Mouse (Mus musculus): ENCODE data around the gene Klhl23. TPM values are rescaled to one million over a fixed set of nuclear protein-coding genes. Genes with fewer than 3 reads are reported as not detected.
A peak's percentile ranks its signal among the peaks of the same experiment; 100 is the strongest.

Gene Klhl23
- total and polyA plus RNA-seq, 2 experiments from 2014 or later = 43.0 to 129 TPM

DNA sequence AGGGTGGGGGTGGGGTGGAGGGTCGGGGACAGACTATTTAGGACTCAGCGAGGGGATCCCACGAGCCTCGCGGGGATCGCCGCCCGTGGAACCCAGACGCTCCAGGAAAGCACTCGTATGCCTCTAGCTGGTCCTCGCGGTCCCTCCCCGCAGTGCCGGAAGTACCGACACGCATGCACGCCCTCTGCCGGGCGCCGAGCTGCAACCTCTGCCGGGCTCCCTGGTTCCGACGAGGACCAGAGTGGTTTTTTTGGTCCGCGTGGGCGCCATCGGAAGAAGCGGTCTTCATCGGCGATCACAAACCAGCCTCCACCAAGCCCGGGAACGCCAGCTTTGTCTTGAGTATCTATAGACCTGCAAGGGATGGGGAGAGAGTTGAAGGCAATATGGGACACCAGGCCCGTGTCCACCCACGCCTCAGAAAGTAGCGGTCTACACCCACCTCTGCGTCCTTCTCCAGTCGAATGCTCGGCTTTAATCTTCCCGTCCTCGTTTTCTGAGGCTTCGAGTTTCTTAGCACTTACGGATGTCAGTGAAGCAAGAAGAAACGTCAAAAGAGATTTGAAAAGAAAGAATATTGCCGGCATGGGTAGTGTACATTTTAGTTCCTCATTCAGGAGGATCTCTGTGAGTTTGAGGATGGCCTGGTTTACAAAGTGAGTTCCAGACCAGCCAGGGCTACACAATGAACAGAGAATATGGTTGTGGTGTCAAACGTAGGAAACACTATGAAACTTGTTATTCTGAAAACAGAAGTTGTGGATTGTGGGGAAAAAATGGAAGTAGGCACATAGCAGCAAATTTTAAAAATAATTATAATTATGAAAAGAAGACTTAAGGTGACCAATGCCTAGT, 63.9 kb downstream of the Klhl23 start, which contains the start of gene Mettl5:
Gene Mettl5 (minus strand): TSS at position 165 of the 855 bp plus-strand sequence.
- Histone ChIP-seq H3K4me2 (ENCODE audit: low read depth, low read length) (peak within 1 kb of the TSS; percentile 87), H3K27ac (ENCODE audit: low read depth) (peak within 1 kb of the TSS; percentile 76), H3K4me1 (ENCODE audit: control insufficient read depth, insufficient read depth) (peaks cover 7% of the 10 kb centered on the region), H3K9me3 (replicated peaks; ENCODE audit: control insufficient read depth, low read length) (no peaks in the 10 kb centered on the region), H3K9ac (replicated peaks; ENCODE audit: low read depth, low read length) (peak within 1 kb of the TSS; percentile 87), H3K36me3 (replicated peaks; ENCODE audit: control insufficient read depth, insufficient read depth, low read length) (no peaks in the 10 kb centered on the region), H3K4me3 (ENCODE audit: low read depth, low read length) (peak within 1 kb of the TSS; percentile 82), H3K27me3 (ENCODE audit: control insufficient read depth, insufficient read depth, low read length) (no peaks in the 10 kb centered on the region)
- DNase-seq (ENCODE audit: low spot score) (peak; percentile 83), ATAC-seq (ENCODE audit: insufficient read depth, low read depth) (peak; percentile 97)
- no peak for TF ChIP-seq EP300 (IDR thresholded peaks at IDR 0.05; ENCODE audit: low read depth)
- TF ChIP-seq CTCF (IDR thresholded peaks at IDR 0.05; ENCODE audit: low read depth) = peak; percentile 61
- 1% methylated on average over 44 of the region's 45 CpGs for WGBS

Other genes starting within 250 kb of the Klhl23 start
- gene Lrp2, start 235.9 kb upstream of the Klhl23 start, total RNA-seq (2014; rRNA removed; ENCODE audit: low replicate concordance) = 1.8 and 3.2 TPM in 2 replicates
- gene Lrp2, start 235.9 kb upstream of the Klhl23 start, polyA plus RNA-seq (2015; fragmentation: Nextera tagmentation; extraction: Ambion mirVana) = 0.19 and 0.23 TPM in 2 replicates
- 3.2 and 6.0 TPM in 2 replicates for gene Bbs5, start 174.8 kb upstream of the Klhl23 start, total RNA-seq (2014; rRNA removed; ENCODE audit: low replicate concordance)
- 8.6 and 10.4 TPM in 2 replicates for gene Bbs5, start 174.8 kb upstream of the Klhl23 start, polyA plus RNA-seq (2015; fragmentation: Nextera tagmentation; extraction: Ambion mirVana)
- 26.5 and 42.0 TPM in 2 replicates for gene Klhl41, start 151.8 kb upstream of the Klhl23 start, total RNA-seq (2014; rRNA removed; ENCODE audit: low replicate concordance)
- gene Klhl41, start 151.8 kb upstream of the Klhl23 start, polyA plus RNA-seq (2015; fragmentation: Nextera tagmentation; extraction: Ambion mirVana) = 35.4 and 36.9 TPM in 2 replicates
- 22.5 and 40.3 TPM in 2 replicates for gene Fastkd1, start 108.4 kb upstream of the Klhl23 start, total RNA-seq (2014; rRNA removed; ENCODE audit: low replicate concordance)
- 18.7 and 18.9 TPM in 2 replicates for gene Fastkd1, start 108.4 kb upstream of the Klhl23 start, polyA plus RNA-seq (2015; fragmentation: Nextera tagmentation; extraction: Ambion mirVana)
- 3.6 and 19.9 TPM in 2 replicates for gene Ppig, start 99.4 kb upstream of the Klhl23 start, total RNA-seq (2014; rRNA removed; ENCODE audit: low replicate concordance)
- 87.8 and 91.6 TPM in 2 replicates for gene Ppig, start 99.4 kb upstream of the Klhl23 start, polyA plus RNA-seq (2015; fragmentation: Nextera tagmentation; extraction: Ambion mirVana)
- not detected in 2 replicates for gene Ccdc173, start 32.4 kb upstream of the Klhl23 start, total RNA-seq (2014; rRNA removed; ENCODE audit: low replicate concordance)
- gene Ccdc173, start 32.4 kb upstream of the Klhl23 start, polyA plus RNA-seq (2015; fragmentation: Nextera tagmentation; extraction: Ambion mirVana) = 1.2 and 1.6 TPM in 2 replicates
- gene Phospho2, start 32.3 kb upstream of the Klhl23 start, total RNA-seq (2014; rRNA removed; ENCODE audit: low replicate concordance) = 8.8 and 43.7 TPM in 2 replicates
- gene Phospho2, start 32.3 kb upstream of the Klhl23 start, polyA plus RNA-seq (2015; fragmentation: Nextera tagmentation; extraction: Ambion mirVana) = 24.9 and 27.1 TPM in 2 replicates
- 31.0 and 31.9 TPM in 2 replicates for gene Ssb, start 39.6 kb downstream of the Klhl23 start, total RNA-seq (2014; rRNA removed; ENCODE audit: low replicate concordance)
- gene Ssb, start 39.6 kb downstream of the Klhl23 start, polyA plus RNA-seq (2015; fragmentation: Nextera tagmentation; extraction: Ambion mirVana) = 157 and 172 TPM in 2 replicates
- 7.0 and 13.1 TPM in 2 replicates for gene Mettl5, start 63.7 kb downstream of the Klhl23 start, total RNA-seq (2014; rRNA removed; ENCODE audit: low replicate concordance)
- 43.3 and 45.7 TPM in 2 replicates for gene Mettl5, start 63.7 kb downstream of the Klhl23 start, polyA plus RNA-seq (2015; fragmentation: Nextera tagmentation; extraction: Ambion mirVana)
- gene Ubr3, start 75.3 kb downstream of the Klhl23 start, total RNA-seq (2014; rRNA removed; ENCODE audit: low replicate concordance) = 42.6 and 55.0 TPM in 2 replicates
- gene Ubr3, start 75.3 kb downstream of the Klhl23 start, polyA plus RNA-seq (2015; fragmentation: Nextera tagmentation; extraction: Ambion mirVana) = 9.6 and 12.9 TPM in 2 replicates
- gene Myo3b, start 217.2 kb downstream of the Klhl23 start, total RNA-seq (2014; rRNA removed; ENCODE audit: low replicate concordance) = 0.04 and 0.58 TPM in 2 replicates
- gene Myo3b, start 217.2 kb downstream of the Klhl23 start, polyA plus RNA-seq (2015; fragmentation: Nextera tagmentation; extraction: Ambion mirVana) = 0.15 and 0.19 TPM in 2 replicates